Mouse (Mus musculus): ENCODE results near the gene Mdk.
A peak's percentile ranks its signal among the peaks of the same experiment; 100 is the strongest.

Mdk gene

DNA sequence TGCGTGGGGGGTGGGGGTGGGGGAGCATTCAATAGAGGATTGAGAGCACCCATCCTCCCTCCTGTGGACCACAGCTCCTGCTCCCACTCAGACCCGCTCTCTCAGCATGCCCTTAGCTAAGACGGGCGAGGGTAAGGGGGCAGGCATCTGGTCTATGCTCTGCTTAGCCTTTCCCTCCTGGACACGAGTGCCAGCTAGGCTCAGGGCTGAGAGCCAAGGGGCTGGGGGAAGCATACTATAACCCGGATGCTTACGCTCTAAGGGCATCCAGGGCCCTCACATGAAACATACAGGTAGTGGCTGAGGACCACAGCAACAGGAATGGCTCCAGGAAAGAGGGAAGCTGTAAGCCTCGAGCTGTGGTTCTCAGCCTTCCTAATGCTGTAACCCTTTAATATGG lies 26.0 kb upstream of the Mdk start:
- DNase-seq = peak; percentile 71 to 75

DNA sequence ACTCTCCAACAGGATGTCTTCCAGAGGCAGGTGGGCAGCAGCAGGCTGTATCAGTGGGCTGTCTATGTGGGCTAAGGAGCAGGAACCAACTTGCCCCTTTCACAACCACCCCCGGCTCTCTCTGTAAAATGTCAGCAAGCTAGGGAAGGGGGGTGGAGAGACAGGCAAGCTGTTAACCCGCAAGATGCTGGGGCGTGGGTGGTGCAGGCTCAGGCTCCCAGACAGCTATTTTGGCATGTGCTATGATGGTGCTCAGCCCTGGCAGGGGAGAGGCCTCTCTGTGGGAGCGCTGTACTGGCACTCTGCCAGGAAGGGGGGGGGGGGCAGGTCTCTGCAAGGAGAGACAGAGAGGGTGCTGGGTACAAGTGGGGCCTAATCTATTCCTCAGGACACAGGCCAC lies 25.0 kb upstream of the Mdk start:
- DNase-seq = peak; percentile 75

DNA sequence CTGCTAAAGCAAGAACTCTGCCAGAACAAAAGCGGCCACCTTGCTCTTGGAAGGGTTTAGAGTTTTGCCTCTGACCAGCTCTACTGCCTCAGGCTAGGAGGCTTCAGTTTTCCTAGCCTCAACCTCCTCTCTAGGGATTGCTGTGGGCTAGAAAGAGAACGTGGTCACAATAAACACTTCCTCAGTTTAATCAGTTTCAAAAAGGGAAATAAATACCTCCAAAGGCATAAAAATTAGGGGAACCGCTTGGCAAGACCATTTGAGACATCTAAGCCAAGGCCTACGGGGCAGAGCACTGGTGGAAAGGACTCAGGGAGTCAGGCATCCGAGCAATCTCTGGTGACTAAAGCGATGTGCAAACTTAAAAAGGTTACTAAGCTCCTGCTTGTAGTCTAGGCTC lies 23.8 kb upstream of the Mdk start:
- no peak for DNase-seq

DNA sequence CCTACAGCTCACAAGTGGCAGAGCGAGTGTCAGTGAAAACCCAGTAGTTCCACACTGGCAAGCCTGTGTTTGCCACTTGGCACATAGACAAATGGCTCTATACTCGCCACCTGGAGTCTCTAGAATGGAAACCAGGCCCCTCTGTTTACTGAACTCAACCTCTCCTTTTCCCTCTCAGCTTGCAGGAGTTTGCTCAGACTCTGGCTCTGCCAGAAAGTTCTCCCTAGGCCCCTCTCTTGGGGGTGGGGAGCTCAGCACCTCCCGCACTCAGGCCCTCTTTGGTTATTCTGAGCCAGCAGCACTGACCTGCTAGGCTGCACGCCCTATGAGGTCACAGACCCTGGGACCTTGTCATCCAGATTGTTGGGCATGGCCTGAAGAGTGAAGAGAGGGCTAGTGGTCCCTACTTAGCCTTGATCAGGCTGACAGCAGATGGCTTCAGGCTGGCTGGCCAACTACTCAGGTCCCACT lies 23.1 kb upstream of the Mdk start:
- peak; percentile 73 to 76 for DNase-seq

DNA sequence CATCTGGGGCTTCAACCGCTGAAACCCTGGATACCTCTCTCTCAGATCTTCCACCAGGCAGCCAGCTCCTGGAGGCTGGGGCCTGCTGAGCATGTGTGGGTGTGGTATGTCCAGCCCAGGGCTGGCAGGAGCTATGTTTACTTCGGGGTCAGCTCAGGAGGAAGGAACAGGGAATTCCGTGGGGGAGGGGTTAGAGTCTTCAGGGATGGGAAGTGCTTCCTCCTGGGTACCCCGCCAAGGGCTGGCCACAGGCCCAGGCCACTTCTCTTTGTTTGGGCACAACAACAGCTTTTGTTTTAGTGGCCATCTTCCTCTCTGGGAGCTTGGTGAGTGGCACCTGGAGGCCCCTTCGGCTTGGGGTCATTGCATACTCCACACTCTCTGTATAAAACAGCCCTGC lies 21.7 kb upstream of the Mdk start:
- peak; percentile 66 to 73 for DNase-seq

DNA sequence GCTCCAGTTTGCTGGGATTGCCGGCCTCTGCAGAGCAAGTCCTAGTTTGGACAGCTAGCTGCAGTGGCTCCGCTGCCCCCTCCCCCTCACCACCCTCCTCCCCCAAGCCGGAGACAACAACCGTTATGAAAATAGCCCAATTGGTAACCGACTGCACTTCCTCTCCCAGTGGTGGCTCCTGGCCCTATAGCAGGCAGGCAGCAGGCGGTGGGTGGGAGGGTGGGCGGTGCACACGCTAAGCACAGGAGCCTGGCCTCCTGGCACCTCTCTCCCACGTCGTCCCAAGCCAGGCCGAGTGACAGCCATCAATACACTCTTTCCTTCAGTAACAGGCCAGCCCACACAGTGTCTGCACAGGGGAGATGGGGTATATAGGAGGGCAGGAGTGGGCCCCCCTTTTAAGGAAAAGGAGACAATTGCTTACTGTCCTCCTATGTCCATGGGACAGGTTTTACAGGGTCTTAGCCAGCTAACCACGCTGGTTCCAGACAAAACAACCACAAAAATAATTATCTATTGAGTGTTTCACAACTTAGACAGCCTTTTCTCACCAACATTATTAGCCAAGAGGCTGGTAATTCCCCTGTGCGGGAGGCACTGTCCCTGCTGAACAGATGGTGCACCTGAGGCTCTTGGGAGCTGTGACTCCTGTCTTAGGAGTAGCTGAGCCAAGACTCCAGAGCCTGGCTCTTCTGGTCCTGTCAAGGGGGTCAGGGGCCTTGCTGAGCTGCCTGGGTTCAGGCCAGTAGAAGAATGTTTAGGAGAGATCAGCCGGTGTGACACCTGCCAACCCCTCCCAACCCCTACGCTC lies 18.4 kb upstream of the Mdk start:
- DNase-seq = peak; percentile 79 to 85

DNA sequence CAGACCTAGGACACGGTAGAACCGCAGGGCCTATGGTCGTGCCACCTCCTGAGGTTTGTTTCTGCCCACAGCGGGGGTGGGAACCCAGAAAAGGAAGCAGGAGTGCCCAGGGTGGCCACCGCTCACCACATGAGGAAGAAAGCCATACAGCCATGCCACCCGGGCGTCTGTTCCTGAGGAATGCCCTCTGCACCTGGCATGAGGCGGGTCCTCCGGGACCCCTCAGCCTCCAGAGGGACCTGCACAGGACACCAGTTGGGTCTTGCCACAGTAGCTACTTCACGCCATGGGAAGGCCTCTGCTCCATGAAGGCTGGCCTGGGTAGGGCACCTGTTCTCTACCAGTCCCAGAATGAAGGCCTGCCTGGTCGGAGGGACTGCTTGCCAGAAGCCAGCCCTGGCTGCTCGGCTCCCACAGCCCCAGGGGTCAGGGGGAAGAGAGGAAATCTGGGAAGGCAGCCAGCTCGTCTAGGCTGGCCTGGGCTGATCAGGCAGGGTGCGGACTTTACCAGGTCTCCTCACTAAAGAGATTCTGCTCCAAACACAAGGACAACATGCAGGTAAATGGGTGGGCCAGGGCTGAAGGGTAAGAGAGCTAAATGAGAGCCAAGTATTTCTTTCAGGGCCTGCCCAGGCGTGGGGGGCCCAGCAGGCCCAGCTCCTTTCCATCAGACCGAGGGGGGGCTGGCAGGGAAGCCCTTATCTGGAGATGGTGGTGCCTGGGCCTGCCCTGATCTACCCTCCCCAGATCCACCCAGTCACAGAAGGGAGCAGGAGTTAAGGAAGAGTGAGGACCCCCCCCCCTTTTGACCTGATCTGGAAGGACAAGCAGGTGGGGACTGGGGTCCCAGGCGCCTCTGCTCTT lies 17.5 kb upstream of the Mdk start:
- peak; percentile 84 to 90 for DNase-seq

DNA sequence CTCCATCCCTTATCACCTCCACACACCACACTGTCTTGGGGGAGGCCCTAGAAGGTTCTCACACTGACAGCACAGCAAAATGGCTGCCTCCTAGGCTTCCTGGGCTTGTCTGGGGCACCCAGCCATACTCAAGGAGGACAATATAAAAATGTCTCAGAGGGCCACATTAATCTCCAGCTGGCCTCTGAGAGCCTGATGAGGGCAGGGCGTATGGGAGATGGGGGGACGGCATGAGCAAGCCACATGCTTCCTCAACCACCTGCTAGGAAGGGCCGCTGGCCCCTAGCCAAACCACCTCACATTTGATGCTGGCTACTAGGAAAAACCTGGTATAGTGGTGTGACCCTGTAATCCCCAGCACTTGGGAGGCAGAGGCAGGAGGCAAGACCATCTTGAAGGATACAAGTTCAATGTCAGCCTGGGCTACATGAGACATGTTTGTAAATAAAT lies 16.7 kb upstream of the Mdk start:
- peak; percentile 63 to 66 for DNase-seq

DNA sequence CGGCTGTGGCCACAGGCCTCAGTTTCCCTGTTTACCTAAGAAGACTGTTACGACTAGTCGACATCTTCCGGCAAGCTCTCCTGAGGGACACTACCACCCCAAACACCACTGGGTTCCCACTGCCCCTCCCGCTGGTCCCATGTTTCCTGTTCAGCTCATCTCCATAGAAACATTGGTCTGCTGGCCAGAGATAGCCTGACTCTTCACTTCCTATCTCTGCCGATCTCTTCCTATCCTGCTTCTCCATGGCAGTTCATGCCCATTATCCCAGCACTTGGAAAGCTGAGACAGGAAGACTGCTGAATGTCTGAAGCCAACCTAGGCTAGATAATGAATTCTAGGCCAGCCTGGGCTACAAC lies 16.0 kb upstream of the Mdk start:
- no peak for DNase-seq

DNA sequence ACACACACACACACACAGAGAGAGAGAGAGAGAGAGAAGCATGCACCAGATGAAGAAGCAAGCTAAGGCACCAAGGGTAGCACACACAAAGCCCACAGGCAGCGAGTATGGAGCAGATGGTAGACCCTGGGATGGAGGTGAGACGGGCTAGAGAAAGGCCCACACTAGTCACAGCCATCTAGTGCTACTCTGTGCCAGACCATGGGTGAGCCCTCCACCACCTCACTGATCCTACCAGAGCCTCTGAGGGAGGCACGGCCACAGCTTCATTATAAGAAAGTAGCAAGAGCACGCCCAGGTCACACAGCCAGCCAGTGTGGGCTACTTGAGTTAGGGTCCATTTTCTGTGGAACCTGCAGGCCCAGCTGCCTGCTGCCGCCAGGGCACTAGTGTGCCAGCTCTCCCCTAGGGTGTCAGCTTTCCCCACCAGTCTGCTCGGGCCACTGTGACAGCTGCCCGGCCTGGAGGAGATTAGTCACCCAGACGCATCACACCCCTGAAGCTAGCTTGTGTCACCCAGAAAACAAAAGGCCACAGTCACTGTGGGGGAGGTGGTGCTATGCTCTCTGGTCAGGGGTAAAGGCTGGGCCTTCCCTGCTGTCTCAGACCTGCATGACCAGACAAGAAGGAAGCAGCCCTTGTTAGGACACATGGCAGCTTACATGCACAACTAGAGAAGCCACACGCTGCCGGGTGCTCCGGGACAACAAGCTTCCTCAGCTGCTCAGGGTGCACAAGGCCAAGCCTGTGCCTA lies 15.5 kb upstream of the Mdk start:
- DNase-seq = peak; percentile 75 to 83

DNA sequence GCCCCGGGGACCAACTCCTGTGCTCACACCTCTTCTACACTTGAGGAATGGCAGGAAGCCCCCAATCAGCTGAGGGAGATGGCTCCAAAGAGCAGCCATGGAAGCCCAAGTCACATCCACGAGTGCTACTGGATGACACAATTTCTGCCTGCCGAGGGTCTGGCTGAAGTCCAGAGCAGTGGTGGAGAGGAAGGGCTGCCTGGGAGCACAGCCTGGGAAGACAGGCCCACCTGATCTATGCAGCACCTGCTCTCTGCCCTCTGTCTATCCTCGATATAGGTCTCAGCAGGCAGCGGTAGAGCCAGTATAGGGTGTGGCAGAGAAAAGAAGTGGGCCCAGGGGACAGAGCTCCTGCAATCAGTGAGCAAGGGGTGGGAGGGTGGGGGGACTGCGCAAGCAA lies 14.7 kb upstream of the Mdk start:
- DNase-seq = peak; percentile 85 to 87

DNA sequence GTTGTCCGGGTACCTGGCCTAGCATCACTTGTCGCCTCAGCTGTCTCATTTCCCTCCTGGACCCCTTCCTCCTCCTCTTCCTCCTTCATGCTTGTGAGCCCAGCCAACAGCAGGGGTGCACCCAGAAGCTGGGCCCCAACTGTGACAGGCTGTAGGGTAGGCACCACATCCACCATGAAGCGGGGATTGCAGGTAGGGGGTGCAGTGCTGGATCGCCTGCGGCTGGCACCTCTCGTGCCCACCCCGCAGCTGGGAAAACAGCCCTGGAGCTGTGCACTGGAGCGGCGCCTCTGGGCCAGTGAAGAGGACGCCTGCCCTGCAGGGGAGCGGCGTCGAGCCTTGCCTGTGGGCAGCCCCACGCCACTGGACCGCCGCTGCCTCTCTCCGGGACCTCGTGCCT lies 13.4 kb upstream of the Mdk start, which contains the start of gene Gm9821:
Gene Gm9821 (plus strand): TSS at position 221 of the 400 bp plus-strand sequence.
- DNase-seq = peak; percentile 38 to 39

DNA sequence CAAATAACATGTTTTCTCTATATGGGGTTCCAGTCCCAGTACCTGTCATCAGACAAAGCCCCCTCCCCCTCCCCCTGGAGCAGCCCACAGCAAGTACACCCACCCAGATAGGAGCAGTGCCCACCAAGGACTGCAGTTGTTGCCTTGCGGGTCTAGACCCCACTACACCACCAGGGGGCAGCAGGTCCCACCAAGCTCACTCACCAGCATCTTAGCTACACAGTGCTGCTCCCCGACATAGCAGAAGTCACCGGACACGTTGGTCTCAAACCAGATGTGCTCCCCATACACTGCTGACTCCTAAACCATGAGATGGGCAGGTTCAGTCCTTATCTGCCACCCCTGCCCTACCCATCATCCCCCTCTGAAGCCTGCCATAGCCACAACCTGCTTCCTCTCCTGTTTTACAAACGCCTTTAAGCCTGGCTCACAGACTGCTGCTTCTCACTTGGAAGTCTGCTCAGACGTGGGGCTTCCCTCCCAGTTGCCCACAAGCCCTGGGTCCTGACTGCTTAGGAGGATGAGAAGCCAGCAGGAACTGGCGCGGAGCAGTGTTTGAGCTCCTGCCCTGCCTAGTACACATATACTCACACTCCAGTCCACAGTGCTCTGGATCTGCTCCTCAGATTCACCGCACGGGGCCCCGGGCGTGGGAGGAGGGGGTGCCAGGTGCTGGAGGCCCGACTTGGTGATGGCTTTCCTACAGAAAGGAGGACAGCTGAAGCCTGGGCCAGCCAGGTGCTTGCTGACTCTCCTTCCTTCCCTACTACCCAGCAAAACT lies 12.3 kb upstream of the Mdk start:
- peak; percentile 92 to 94 for DNase-seq

DNA sequence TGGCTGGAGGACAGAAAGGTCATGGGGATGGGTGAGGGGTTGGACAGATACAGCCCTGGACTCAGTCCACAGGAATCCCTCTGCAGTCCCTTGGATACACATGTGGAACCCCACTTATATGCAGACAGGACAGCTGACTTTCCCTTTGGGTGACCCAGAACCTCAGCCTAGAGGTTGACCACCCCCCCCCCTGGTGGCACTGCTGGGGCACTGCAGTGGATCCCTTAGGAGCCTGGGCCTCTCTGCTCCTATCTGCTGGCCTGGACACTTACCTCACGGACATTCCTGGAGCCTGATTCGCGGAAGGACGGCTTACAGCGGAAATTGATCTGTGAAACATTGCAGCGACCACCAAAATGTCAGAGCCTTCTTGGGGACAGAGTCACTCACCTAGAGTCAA lies 10.3 kb upstream of the Mdk start:
- DNase-seq = peak in 1 of 2 experiments; percentile 53

DNA sequence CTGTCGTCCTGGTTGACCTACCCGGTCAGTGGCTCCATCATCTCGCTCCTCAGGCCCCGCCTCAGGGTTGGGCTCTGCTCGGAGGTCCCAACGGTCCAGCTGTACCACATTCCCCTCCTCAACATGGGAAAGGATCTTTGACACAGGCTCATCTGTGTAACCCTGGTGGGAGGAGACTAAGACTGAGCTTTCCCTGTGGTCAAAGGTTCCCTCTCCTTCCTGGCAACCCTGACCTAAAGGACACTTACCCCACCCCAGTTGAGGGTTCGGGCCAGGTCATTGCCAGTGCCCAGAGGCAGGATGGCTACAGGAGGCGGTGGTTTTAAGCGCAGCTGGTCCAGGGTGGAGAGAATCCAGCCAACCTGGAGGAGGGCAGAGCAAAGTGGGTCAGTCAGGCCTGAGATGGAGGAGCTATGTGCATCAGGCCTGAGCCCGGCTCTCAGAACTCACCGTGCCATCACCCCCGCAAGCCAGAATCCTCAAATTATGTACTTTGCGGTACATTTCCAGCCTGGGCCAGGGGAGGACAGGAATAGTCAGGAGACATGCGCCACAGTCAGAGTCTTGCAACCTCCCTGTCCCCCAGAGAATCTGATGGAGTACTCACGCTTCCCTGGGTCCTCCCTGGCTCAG lies 7.3 kb upstream of the Mdk start:
- DNase-seq = no peak

DNA sequence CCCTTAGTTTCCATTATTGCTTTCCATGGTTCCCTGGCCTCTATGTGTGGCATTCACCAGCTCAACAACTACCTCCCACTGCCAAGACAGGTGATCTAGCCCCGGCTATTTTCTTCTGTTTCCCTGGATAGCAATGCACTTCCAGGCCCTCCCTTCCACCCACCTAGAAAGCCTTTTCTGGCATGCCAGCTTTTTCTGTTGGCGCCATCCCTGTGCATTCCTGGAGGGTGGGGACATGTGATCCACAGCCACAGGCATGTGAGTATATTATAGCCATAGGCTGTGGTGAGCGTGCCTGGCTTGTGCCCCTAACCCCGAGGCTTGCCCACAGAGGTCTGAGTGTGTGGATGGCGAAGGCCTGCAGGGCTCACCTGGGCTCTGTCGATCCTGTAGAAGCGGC lies 4.1 kb upstream of the Mdk start:
- DNase-seq = peak in 1 of 2 experiments; percentile 13

DNA sequence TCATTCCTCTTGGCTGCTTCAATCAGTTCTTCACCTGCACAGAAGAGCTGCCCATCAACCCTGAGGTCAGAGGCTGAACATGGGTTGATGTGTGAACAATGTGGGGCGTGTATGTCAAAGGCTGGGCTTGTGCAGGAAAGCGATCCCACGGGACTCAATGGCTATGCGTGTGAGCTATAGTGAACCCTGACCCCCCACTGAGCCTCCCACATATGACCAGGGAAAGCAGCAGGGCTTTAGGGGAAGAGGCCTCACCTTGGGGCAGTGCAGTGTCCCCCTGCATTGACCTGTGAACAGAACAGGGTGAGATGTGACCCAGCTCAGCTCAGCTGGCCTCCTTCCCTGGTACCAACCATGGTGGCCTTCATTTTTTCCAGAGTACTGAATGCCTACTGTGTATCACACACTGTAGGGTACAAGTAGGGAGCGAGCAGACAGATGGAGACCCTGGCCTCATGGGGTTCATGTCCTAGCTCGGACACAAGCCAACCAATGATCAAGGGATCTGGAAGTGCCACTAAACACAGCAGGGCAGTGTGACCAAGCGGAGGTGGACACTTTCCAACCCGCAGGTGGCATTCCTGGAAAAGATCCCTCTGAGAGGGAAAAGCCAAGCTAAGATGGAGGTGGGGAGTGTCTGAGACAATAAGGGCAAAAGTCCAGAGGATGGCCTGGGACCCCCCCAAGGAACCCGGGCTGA lies 2.9 kb upstream of the Mdk start:
- DNase-seq = peak in 1 of 2 experiments; percentile 77

DNA sequence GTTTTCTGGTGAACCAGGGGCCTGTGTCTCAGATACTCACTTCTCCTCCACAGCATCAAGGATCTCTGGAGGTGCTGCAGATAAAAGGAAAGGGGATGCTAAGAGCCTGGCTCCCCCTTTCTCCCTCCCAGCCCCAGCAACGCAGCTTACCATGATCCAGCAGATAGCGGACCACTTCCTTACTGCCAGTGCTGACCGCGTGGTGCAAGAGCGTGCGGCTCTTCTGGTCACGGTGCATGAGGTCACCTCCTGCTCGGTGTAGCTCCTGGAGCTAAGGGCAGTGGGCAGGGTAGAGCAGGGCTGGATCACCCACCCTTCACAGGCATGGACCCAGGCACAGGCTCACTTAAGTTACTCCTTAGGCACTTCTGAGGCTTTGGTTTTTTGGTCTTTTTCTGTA lies 1.9 kb upstream of the Mdk start:
- DNase-seq = peak; percentile 23 to 35

DNA sequence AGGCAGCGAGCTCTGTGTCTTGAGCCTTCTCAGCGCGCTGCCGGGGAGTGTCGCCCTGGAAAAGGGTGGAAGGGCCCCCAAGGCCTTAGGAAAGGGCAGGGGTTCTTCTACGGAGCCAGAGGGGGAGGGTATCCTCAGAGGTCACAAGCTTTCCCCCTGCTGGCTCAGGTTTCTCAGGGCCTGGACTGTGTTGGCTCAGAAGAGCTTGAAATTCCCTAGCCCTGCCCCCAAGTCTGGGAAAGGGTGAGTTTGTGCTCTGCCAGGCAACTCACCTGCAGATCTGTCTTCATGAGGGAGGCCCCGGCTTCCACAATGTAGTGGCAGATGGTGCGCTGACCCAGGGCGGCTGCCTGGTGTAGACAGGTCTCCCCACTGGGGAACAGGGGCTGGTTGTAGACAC lies 1.4 kb upstream of the Mdk start:
- peak; percentile 47 to 74 for DNase-seq

DNA sequence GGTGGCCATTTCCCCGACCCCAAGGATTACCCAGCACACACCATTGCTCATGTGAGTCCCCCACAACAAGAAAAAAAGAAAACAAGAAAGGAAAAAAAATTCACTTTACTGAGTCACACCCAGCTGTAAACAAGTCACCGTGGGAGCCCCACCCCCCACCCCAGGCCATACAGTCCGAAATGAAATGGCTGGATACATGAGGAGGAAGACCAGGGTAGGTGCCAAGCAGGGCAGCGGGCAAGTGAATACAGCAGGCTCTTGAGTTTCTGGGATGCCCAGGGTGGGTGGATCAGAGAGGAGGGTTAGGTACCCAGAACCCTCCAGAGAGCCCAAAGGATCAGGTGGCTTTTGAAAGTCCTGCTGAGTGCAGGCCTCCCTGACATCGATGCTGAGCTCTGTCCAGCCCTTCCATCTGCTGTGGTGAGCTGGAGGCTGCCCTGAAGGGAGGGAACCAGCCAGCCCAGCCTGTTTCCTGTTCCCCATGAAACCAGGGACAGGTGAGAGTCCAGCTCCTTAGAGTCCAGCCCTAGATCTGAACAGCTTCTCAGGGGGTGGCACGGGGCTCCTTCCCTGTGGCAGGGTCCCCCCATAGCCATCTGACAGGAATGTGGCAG lies 747 bp upstream of the Mdk start:
- DNase-seq = peak; percentile 63 to 70

Measured in cerebellum, postnatal 10 days (tissue).